Mouse (Mus musculus) frontal cortex, postnatal 10 days (tissue): Measurements from ENCODE around the gene Pltp.
"Not testable (repeated sequence)": the region's sequence is repeated elsewhere in the genome, so short reads cannot be mapped to it uniquely, and the experiment has no call there.

Experiments used
- DNase-seq, 2 experiments: peaks; one replicate each; pipeline ENCODE4 v3.0.0; 2022; ENCODE audit warnings: low spot score in 2 of 2, mixed read lengths in 1 of 2

Gene Pltp

DNA sequence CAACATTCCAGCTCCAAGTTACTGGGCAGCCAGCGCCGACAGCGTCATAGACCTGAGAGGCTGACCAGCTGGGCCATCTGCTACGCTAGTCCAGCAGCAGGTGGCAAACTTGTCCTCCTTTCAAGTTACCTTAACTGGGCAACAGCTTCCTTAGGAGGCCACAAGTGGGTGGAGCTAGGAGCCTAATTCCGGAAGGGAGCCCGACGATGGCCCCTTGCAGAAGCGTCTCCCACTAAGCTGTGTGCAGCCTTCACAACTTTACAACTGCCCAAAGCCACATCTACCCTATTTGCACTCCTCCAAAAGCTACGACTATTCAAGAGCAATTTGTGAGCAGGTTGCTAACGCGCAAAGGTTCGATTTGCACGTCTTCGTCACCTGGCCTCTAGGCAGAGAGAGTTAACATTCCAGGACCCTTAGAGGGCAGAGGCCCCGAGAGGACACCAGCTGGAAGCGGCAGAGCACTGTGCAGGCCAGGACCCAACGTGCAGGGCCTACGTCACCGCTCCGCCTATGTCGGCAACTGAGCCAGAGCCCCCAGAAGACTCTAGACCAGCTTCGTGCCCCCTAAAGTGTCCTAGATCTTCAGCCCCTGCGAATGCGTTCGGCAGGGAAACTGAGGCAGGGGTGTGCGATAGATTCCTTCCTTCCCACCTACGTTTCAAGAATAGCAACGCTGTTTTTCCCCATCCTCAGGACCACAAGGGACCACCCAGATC is 21.2 kb upstream of the Pltp start:
- peak in 1 of 2 experiments; percentile 51 for DNase-seq

DNA sequence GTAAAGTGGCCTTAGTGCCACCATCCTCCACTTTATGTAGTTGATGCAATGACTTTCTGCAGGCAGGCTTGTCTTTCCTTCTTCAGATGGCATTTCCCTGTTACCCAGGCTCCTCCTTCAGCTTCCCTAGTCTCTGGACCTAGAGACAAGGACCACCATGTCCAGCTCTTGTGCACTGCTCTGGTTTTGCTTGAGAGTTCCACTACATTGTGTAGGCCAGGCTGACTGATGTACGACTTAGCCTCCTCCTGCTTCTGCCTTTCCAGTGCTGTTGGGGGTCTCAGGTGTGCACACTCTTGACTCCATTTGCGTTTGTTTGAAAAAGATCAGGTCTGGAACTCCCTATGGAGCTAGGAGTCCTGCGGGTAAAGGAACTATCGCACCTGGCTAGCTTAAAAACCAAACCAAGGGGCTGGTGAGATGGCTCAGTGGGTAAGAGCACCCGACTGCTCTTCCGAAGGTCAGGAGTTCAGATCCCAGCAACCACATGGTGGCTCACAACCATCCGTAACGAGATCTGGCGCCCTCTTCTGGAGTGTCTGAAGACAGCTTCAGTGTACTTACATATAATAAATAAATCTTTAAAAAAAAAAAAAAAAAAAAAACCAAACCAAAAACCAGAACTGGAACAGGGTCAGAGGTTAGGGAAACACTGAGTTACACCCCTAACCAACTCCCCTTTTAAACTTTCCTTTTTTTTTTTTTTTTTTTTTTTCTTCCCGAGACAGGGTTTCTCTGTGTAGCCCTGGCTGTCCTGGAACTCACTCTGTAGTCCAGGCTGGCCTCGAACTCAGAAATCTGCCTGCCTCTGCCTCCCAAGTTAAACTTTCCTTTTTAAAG is 20.1 kb upstream of the Pltp start:
- DNase-seq = not testable (repeated sequence)

- DNase-seq = not testable (repeated sequence)
These were observed 18.1 kb upstream of the Pltp start for GRCm38 (mm10) chr2:164875648-164876047.

DNA sequence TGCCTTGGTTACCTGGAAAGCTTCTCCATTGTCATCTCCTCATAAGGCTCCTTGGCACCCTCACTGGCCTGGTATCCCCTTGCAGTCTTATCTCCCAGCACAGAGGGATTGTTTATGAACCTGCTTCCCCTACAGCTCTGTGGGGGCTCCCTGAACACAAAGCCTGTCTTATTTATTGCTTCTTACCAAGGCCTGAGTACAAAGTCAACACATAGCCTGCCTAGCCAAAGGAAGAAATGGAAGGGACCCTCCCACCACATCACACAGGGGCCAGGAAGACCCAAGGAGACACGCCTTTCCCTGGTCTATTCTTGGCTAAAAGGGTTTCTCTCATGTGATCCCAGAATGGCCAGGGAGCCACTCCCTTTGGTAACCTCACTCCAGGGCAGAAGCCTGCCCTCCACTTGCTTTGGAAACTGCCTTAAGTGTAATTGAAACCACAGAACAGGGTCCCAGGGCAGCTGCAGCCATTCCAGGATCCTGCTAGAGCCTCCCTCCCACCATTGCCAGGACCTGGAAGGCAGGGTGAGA is 16.8 kb upstream of the Pltp start:
- DNase-seq = no peak

DNA sequence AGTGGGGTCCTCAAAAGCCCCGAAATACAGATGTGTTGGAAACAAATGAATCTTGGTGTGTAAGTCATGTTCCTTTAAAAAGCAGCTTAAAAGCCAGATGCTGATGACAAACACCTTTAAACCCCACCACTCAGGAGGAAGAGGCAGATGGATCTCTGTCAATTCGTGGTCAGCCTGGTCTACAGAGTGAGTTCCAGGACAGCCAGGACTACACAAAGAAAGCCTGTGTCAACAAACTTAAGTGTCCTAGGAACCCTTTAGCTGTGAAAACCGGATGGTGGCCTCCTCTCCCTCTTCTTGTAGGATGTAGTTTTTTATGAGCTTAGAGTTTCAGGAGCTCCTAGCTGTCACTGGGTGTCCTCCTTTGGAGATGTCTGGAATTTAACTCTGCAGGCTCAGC is 16.1 kb upstream of the Pltp start:
- DNase-seq = no peak

DNA sequence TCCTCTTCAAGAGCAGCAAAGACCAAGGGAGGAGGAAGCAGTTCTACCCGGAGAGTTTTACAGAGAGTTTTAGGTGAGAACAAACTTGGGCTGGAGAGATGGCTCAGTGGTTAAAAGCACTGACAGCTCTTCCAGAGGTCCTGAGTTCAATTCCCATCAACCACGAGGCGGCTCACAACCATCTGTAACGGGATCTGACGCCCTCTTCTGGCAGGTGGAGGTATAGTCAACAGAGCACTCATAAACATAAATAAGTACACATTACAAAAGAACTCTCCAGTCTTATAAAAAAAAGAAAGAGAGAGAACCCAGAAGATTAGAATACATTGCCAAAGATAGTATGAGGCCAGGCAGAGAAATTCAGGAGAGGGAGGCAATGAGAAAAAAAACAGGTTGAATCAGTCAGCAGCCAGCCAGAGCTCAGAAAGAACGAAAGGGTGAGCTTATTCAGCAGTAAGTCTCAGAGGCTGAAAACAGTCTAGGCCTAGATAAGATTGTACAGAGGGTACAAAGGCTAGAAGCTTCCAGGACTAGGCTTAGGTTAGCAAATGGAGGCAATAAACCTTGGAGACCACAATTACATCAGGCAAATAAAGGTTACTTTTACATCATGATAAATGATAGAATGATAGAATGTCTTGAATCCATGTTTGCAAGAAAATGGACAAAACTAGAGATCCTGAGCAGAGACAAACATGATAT is 14.2 kb upstream of the Pltp start:
- no peak for DNase-seq

- DNase-seq = no peak
These were observed 11.0 kb upstream of the Pltp start for GRCm38 (mm10) chr2:164868491-164868890.

- no peak for DNase-seq
These were observed 10.1 kb upstream of the Pltp start for GRCm38 (mm10) chr2:164867566-164867965.

DNA sequence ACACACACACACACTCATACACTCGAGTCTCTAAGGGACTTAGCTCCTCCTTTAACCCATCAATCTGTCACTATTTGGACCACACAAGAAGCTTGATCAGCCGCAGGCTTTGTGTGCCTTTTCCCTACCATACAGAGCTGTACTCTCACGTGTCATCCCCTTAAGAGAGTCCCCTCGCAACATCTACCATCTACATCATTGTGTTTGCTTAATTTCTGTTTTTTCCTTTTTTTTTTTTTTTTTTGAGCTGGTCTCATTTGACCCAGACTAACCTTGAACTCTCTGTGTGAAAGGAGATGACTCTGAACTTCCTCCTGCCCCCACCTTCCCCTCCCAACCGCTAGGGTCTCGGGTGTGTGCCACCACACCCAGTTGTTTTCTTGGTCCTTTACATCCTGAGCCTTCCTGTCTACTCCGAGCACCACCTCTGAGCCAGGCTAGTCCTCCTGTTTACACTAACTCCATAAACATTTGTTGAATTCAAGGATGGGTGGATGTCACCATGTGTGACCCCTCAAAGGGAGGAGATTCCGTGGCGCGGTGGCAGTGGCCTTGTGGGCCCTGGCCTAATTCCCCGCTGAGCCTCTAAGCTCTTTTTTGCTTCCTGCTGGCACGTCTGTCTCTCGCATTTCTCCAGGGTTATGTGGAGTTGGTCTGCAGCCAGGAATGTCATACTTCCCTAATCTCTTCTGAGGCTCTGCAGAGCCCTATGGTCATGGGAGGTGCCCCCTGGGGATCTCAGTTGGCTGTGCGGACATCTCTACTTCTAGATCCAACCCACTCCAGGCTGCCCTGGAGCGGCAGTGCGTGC is 9.4 kb upstream of the Pltp start:
- DNase-seq = no peak

GRCm38 (mm10) chr2:164864593-164864992 is 7.1 kb upstream of the Pltp start:
- no peak for DNase-seq

DNA sequence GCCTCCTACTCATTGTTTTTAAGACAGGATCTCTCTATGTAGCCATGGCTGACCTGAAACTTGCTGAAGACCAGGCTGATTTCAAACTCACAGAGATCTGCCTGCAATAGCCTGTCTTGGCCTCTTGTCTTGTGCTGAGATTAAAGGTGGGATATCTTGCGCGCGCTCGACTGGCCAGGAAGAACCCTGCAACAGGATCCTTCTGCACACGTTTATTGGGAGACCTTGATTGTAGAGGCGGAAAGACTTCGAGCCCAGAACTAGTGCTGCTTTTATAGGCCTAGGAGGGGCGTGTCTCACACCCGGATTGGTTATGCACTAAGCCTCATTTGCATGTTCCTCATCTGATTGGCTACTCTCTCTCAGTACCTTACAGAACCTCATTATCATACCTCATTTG is 5.9 kb upstream of the Pltp start:
- not testable (repeated sequence) for DNase-seq

- peak in 1 of 2 experiments; percentile 48 for DNase-seq
These were observed 4.8 kb upstream of the Pltp start for GRCm38 (mm10) chr2:164862179-164862861.

GRCm38 (mm10) chr2:164861094-164861493 is 3.6 kb upstream of the Pltp start:
- no peak for DNase-seq

DNA sequence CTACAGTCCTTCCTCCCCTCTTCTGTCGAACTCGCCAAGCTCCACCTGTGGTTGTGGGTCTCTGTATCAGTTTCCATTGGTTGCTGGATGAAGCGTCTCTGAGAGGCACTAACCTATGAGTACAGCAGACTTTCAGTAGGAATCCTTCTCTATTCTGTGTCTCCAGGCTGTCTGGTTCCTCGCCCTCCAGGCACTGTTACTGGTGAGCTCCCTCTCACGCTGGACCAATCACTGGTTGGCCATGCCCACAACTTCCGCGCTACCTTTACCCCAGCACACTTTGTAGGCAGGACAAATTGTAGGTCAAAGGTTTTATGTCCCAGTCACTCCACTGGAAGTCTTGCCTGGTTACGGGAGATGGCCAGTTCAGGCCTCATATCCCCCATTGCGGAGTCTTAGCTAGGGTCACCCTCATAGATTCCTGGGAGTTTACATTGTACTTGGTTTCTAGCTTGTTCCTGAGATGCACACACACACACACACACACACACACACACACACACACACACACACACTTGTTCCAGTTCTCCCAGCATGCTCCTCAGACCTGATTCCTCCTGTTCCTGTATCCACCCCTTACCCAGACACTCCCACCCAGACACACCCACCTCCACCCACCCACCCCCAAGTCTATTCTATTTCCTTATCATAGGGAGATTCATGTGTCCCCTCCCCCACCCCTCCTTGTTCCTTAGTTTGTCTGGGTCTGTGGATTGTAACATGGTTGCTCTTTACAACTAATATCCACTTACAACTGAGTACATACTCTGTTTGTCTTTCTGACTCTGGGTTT is 2.3 kb upstream of the Pltp start:
- DNase-seq = no peak

DNA sequence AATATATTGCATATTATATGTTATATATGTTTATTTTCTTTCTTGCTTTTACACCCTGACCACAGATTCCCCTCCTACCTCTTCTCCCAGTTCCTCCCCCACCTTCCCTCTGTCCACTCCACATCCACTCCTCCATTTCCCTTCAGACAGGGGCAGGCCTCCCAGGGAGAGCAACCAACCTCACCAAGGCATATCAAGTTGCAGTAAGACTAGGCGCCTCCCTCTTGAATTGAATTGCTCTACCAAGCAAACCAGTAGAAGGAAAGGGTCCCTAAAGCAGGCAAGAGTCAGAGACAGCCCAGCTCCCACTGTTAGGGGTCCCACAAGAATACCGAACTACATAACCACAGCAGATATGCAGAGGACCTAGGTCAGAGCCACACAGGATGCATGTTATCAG is 1.6 kb upstream of the Pltp start:
- no peak for DNase-seq

GRCm38 (mm10) chr2:164857842-164858553 is 487 bp upstream of the Pltp start:
- no peak for DNase-seq

DNA sequence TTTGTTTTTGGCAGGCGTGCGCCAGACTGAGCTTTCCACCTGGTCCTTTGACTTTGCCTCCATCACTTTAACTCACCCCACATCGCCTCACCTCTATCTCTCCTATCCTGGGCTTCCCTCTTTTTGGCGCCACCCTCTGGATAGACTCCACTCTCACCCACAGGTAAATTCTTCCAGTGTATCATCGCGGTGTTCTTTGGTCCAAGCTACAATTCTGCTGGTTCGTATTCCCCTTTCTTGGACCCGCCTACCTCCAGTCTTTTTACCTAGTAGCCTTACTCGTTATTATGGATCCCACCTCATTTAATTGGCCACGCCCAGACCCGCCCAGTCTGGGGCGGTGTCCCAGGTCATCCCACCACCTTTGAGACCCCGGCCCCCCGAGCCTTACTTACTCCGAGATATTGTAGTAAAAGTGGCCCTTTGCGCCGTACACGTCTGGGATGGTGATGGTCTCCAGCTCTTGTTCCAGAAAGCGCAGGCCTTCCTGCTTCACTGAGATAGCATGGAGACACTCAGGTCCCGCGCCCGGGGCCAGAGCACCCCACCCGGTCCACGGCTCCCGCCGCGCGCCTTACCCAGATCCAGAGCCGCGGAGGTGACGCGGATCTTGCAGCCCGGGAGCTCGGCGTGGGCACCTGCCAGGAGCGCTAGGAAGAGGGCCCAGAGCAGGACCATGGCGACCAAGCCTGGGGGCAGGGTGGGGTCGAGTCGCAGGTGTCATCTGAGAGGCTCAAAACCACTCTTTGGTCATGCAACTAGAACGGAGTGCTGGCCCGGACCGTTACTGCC is 1.0 kb downstream of the Pltp start:
- DNase-seq = no peak

DNA sequence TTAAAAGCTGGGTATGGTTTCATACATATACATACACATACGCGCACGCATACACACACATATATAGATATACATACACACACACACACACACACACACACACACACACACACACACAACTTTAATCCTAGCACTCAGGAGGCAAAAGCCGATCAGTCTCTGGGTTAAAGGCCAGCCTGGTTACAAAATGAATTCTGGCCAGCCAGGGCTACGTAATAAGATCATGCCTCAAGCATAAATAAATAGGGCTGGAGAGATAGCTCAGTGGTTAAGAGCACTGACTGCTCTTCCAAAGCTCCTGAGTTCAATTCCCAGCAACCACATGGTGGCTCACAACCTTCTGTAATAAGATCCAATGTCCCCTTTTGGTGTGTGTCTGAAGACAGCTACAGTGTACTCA is 1.9 kb downstream of the Pltp start:
- not testable (repeated sequence) for DNase-seq
